Mouse (Mus musculus) liver, embryonic 12.5 days (tissue): ENCODE results near the gene Bnc2. TPM values are rescaled to one million over a fixed set of nuclear protein-coding genes. Genes with fewer than 3 reads are reported as not detected.

ENCODE experiments used
- ATAC-seq: fragments of 200-750 bp; cut with Nextera tagmentation; 2 replicates; pipeline ENCODE4 v1.8.0; 2017; ENCODE audit warnings: moderate number of reproducible peaks, mild to moderate bottlenecking, moderate library complexity
- H3K27ac ChIP-seq: fragments of 300-500 bp; sonication (generic); 2 replicates; pipeline ENCODE4 v1.5.1; 2016; ENCODE audit warnings: mild to moderate bottlenecking
- H3K27me3 ChIP-seq: fragments of 300-500 bp; sonication (generic); replicated peaks from 2 replicates; pipeline ENCODE4 v1.6.1; 2016; ENCODE audit warnings: mild to moderate bottlenecking, moderate library complexity
- H3K36me3 ChIP-seq: fragments of 300-500 bp; sonication (generic); 2 replicates; pipeline ENCODE4 v1.6.1; 2016; ENCODE audit warnings: mild to moderate bottlenecking, moderate library complexity
- H3K4me1 ChIP-seq: fragments of 300-500 bp; sonication (generic); 2 replicates; pipeline ENCODE4 v1.6.1; 2016
- H3K4me2 ChIP-seq: fragments of 300-500 bp; sonication (generic); 2 replicates; pipeline ENCODE4 v1.6.1; 2016; ENCODE audit warnings: mild to moderate bottlenecking, moderate library complexity
- H3K4me3 ChIP-seq: fragments of 300-500 bp; sonication (generic); 2 replicates; pipeline ENCODE4 v1.5.1; 2016; ENCODE audit warnings: mild to moderate bottlenecking, moderate library complexity
- H3K9ac ChIP-seq: fragments of 300-500 bp; sonication (generic); 2 replicates; pipeline ENCODE4 v1.6.1; 2016; ENCODE audit warnings: mild to moderate bottlenecking, moderate library complexity
- H3K9me3 ChIP-seq: fragments of 300-500 bp; sonication (generic); replicated peaks from 2 replicates; pipeline ENCODE4 v1.6.1; 2016; ENCODE audit warnings: mild to moderate bottlenecking, moderate library complexity
- WGBS: fragments of 180-500 bp; shearing (Covaris S2); methylation state at CpG from one replicate; pipeline ENCODE4 v1.1.7; 2016; ENCODE audit not compliant: insufficient replicate concordance; 5-methylcytosine and 5-hydroxymethylcytosine counted together
- polyA plus RNA-seq: library from polyadenylated mRNA; unstranded; fragments of >200 nt; fragmentation: Nextera tagmentation; extraction: Ambion mirVana; gene quantifications from 2 replicates; pipeline ENCODE4 v1.2.1, GENCODE M21; 2016

Gene Bnc2
- polyA plus RNA-seq, 1 experiment from 2014 or later, result 1.5 TPM

- Histone ChIP-seq H3K9me3 (no peaks in the 10 kb centered on the region), H3K36me3 (no peaks in the 10 kb centered on the region), H3K4me1 (no peaks in the 10 kb centered on the region), H3K4me2 (no peak overlapping the region), H3K27ac (no peak overlapping the region), H3K9ac (no peak overlapping the region), H3K27me3 (no peaks in the 10 kb centered on the region), H3K4me3 (no peak overlapping the region)
- ATAC-seq, result no peak
- WGBS, result 72% methylated on average over 5 of the region's 5 CpGs
These were observed 51.8 kb downstream of the Bnc2 start for GRCm38 (mm10) chr4:84623312-84623711.

GRCm38 (mm10) chr4:84621785-84622184 lies 53.3 kb downstream of the Bnc2 start:
- Histone ChIP-seq H3K4me3 (no peak overlapping the region), H3K36me3 (no peaks in the 10 kb centered on the region), H3K4me1 (no peaks in the 10 kb centered on the region), H3K9me3 (no peaks in the 10 kb centered on the region), H3K27me3 (no peaks in the 10 kb centered on the region), H3K9ac (no peak overlapping the region), H3K27ac (no peak overlapping the region), H3K4me2 (no peak overlapping the region)
- ATAC-seq, result no peak
- 70% methylated on average over 3 of the region's 3 CpGs for WGBS

- ATAC-seq, result no peak
- no peak overlapping the region for H3K9ac ChIP-seq
- H3K27ac ChIP-seq, result no peak overlapping the region
- H3K4me3 ChIP-seq, result no peak overlapping the region
- 68% methylated on average over 4 of the region's 4 CpGs for WGBS
- no peaks in the 10 kb centered on the region for H3K9me3 ChIP-seq
- no peak overlapping the region for H3K4me2 ChIP-seq
- H3K27me3 ChIP-seq, result no peaks in the 10 kb centered on the region
- no peaks in the 10 kb centered on the region for H3K4me1 ChIP-seq
- no peaks in the 10 kb centered on the region for H3K36me3 ChIP-seq
These were observed 65.2 kb downstream of the Bnc2 start for GRCm38 (mm10) chr4:84609861-84610260.

- no peak overlapping the region for H3K4me2 ChIP-seq
- no peaks in the 10 kb centered on the region for H3K27me3 ChIP-seq
- H3K4me3 ChIP-seq, result no peak overlapping the region
- no peaks in the 10 kb centered on the region for H3K4me1 ChIP-seq
- no peak for ATAC-seq
- no peak overlapping the region for H3K9ac ChIP-seq
- WGBS, result 44% methylated on average over 1 of the region's 1 CpGs
- H3K36me3 ChIP-seq, result no peaks in the 10 kb centered on the region
- no peaks in the 10 kb centered on the region for H3K9me3 ChIP-seq
- H3K27ac ChIP-seq, result no peak overlapping the region
These were observed 70.6 kb downstream of the Bnc2 start for GRCm38 (mm10) chr4:84604461-84604860.

GRCm38 (mm10) chr4:84580260-84580952 lies 94.7 kb downstream of the Bnc2 start:
- Histone ChIP-seq H3K4me3 (no peak overlapping the region), H3K27me3 (no peaks in the 10 kb centered on the region), H3K27ac (no peak overlapping the region), H3K9me3 (no peaks in the 10 kb centered on the region), H3K4me2 (no peak overlapping the region), H3K36me3 (no peaks in the 10 kb centered on the region), H3K4me1 (no peaks in the 10 kb centered on the region), H3K9ac (no peak overlapping the region)
- WGBS, result 56% methylated on average over 6 of the region's 6 CpGs
- ATAC-seq, result no peak

- Histone ChIP-seq H3K27me3 (no peaks in the 10 kb centered on the region), H3K36me3 (no peaks in the 10 kb centered on the region), H3K4me3 (no peak overlapping the region), H3K27ac (no peak overlapping the region), H3K4me1 (no peaks in the 10 kb centered on the region), H3K4me2 (no peak overlapping the region), H3K9me3 (no peaks in the 10 kb centered on the region), H3K9ac (no peak overlapping the region)
- no peak for ATAC-seq
- WGBS, result 76% methylated on average over 1 of the region's 1 CpGs
These were observed 96.8 kb downstream of the Bnc2 start for GRCm38 (mm10) chr4:84578296-84578695.

GRCm38 (mm10) chr4:84566123-84566522 lies 109.0 kb downstream of the Bnc2 start:
- 68% methylated on average over 8 of the region's 8 CpGs for WGBS
- H3K27me3 ChIP-seq, result no peaks in the 10 kb centered on the region
- H3K9me3 ChIP-seq, result no peaks in the 10 kb centered on the region
- no peak overlapping the region for H3K4me2 ChIP-seq
- ATAC-seq, result no peak
- H3K36me3 ChIP-seq, result no peaks in the 10 kb centered on the region
- no peaks in the 10 kb centered on the region for H3K4me1 ChIP-seq
- no peak overlapping the region for H3K9ac ChIP-seq
- H3K4me3 ChIP-seq, result no peak overlapping the region
- H3K27ac ChIP-seq, result no peak overlapping the region

- under 1% methylated on average over 61 of the region's 62 CpGs for WGBS
- no peaks in the 10 kb centered on the region for H3K4me1 ChIP-seq
- no peaks in the 10 kb centered on the region for H3K36me3 ChIP-seq
- peak overlapping the region; percentile 63 for H3K4me2 ChIP-seq
- peak overlapping the region; percentile 48; the same call in 1 of the 2 replicates for H3K9ac ChIP-seq
- peaks cover 32% of the 10 kb centered on the region for H3K27me3 ChIP-seq
- peak overlapping the region; percentile 51; the same call in 1 of the 2 replicates for H3K27ac ChIP-seq
- peak overlapping the region; percentile 53 for H3K4me3 ChIP-seq
- peak; percentile 63 for ATAC-seq
- H3K9me3 ChIP-seq, result no peaks in the 10 kb centered on the region
These were observed 129.7 kb downstream of the Bnc2 start for GRCm38 (mm10) chr4:84545204-84545871.

GRCm38 (mm10) chr4:84544646-84545045 lies 130.4 kb downstream of the Bnc2 start:
- H3K4me2 ChIP-seq, result peak overlapping the region; percentile 63; the same call in 1 of the 2 replicates
- no peak for ATAC-seq
- H3K27ac ChIP-seq, result no peak overlapping the region
- no peak overlapping the region for H3K9ac ChIP-seq
- no peaks in the 10 kb centered on the region for H3K4me1 ChIP-seq
- peaks cover 32% of the 10 kb centered on the region for H3K27me3 ChIP-seq
- 26% methylated on average over 2 of the region's 2 CpGs for WGBS
- no peaks in the 10 kb centered on the region for H3K36me3 ChIP-seq
- no peaks in the 10 kb centered on the region for H3K9me3 ChIP-seq
- H3K4me3 ChIP-seq, result no peak overlapping the region

- H3K4me3 ChIP-seq, result no peak overlapping the region
- ATAC-seq, result no peak
- no peaks in the 10 kb centered on the region for H3K36me3 ChIP-seq
- no peak overlapping the region for H3K27ac ChIP-seq
- H3K9me3 ChIP-seq, result no peaks in the 10 kb centered on the region
- WGBS, result 60% methylated on average over 6 of the region's 6 CpGs
- H3K9ac ChIP-seq, result no peak overlapping the region
- H3K4me1 ChIP-seq, result no peaks in the 10 kb centered on the region
- peaks cover 19% of the 10 kb centered on the region for H3K27me3 ChIP-seq
- H3K4me2 ChIP-seq, result no peak overlapping the region
These were observed 134.5 kb downstream of the Bnc2 start for GRCm38 (mm10) chr4:84540531-84540930.

- WGBS, result 76% methylated on average over 8 of the region's 8 CpGs
- Histone ChIP-seq H3K4me2 (no peak overlapping the region), H3K9ac (no peak overlapping the region), H3K36me3 (no peaks in the 10 kb centered on the region), H3K9me3 (no peaks in the 10 kb centered on the region), H3K4me1 (no peaks in the 10 kb centered on the region), H3K4me3 (no peak overlapping the region), H3K27ac (no peak overlapping the region), H3K27me3 (peaks cover 9% of the 10 kb centered on the region)
- no peak for ATAC-seq
These were observed 135.7 kb downstream of the Bnc2 start for GRCm38 (mm10) chr4:84539396-84539795.

- WGBS, result 72% methylated on average over 11 of the region's 11 CpGs
These were observed 145.9 kb downstream of the Bnc2 start for GRCm38 (mm10) chr4:84528886-84529789.

More at GRCm38 (mm10) chr4:84528886-84529789, 145.9 kb downstream of the Bnc2 start:
- H3K27ac ChIP-seq, result no peak overlapping the region
- H3K4me2 ChIP-seq, result no peak overlapping the region
- no peak for ATAC-seq
- H3K4me1 ChIP-seq, result no peaks in the 10 kb centered on the region
- no peaks in the 10 kb centered on the region for H3K9me3 ChIP-seq
- H3K4me3 ChIP-seq, result no peak overlapping the region
- no peak overlapping the region for H3K9ac ChIP-seq
- no peaks in the 10 kb centered on the region for H3K36me3 ChIP-seq
- H3K27me3 ChIP-seq, result no peaks in the 10 kb centered on the region
